Mouse (Mus musculus): Measurements from ENCODE around the gene Errfi1. TPM values are rescaled to one million over a fixed set of nuclear protein-coding genes. Genes with fewer than 3 reads are reported as not detected.

The Errfi1 gene
- 37.5 and 40.2 TPM in 2 replicates for polyA plus RNA-seq (2015; fragmentation: Nextera tagmentation; extraction: Ambion mirVana)

GRCm38 (mm10) chr4:150853680-150854461, at the start of gene Errfi1:
Errfi1 (plus strand) TSS chr4:150853919.

GRCm38 (mm10) chr4:150914290-150914733, 60.6 kb downstream of the Errfi1 start, which contains the start of the genes Park7 and Tnfrsf9:
Park7 (minus strand) TSS chr4:150914437.
Tnfrsf9 (plus strand) TSS chr4:150914562.

Other genes with a start within 250 kb of the Errfi1 start
- 0.12 TPM in 1 of 2 replicates, not detected in the other for gene Slc45a1, start 201.7 kb upstream of the Errfi1 start, polyA plus RNA-seq (2015; fragmentation: Nextera tagmentation; extraction: Ambion mirVana)
- gene Park7, start 60.5 kb downstream of the Errfi1 start, polyA plus RNA-seq (2015; fragmentation: Nextera tagmentation; extraction: Ambion mirVana), result 299 and 301 TPM in 2 replicates
- 1.2 and 1.8 TPM in 2 replicates for gene Tnfrsf9, start 60.6 kb downstream of the Errfi1 start, polyA plus RNA-seq (2015; fragmentation: Nextera tagmentation; extraction: Ambion mirVana)
- gene Uts2, start 143.2 kb downstream of the Errfi1 start, polyA plus RNA-seq (2015; fragmentation: Nextera tagmentation; extraction: Ambion mirVana), result not detected in 2 replicates
- gene Per3, start 190.7 kb downstream of the Errfi1 start, polyA plus RNA-seq (2015; fragmentation: Nextera tagmentation; extraction: Ambion mirVana), result 4.4 and 4.8 TPM in 2 replicates
- gene Vamp3, start 204.0 kb downstream of the Errfi1 start, polyA plus RNA-seq (2015; fragmentation: Nextera tagmentation; extraction: Ambion mirVana), result 106 and 117 TPM in 2 replicates
- not detected in 2 replicates for gene Gm13090, start 235.7 kb downstream of the Errfi1 start, polyA plus RNA-seq (2015; fragmentation: Nextera tagmentation; extraction: Ambion mirVana)

Data from urinary bladder, postnatal 0 days (tissue).